Mouse (Mus musculus) MEL (cell line): ENCODE data around the gene Rhof. TPM values are rescaled to one million over a fixed set of nuclear protein-coding genes. Genes with fewer than 3 reads are reported as not detected.
A peak's percentile ranks its signal among the peaks of the same experiment; 100 is the strongest.

ENCODE experiments used
- DNase-seq: peaks from one replicate; pipeline ENCODE4 v3.0.0; 2011; ENCODE audit warnings: low read depth, low spot score
- H3K27ac ChIP-seq: 2 replicates; pipeline ENCODE4 v1.5.1; 2012; ENCODE audit warnings: low read depth, mild to moderate bottlenecking, control low read depth, low read length, moderate library complexity; ENCODE audit not compliant: control insufficient read depth
- H3K27me3 ChIP-seq, 2 experiments: fragments of 150-350 bp in 1 of 2; sonication (generic) in 1 of 2; 2 replicates each; pipeline ENCODE4 v1.6.1; 2012; ENCODE audit warnings: low read length in 2 of 2, mild to moderate bottlenecking in 2 of 2, improper control_type of control experiment in 1 of 2, moderate library complexity in 1 of 2; ENCODE audit not compliant: insufficient read depth in 2 of 2, control insufficient read depth in 1 of 2
- H3K36me3 ChIP-seq, 2 experiments: 2 replicates each; pipeline ENCODE4 v1.6.1; 2012 to 2014; ENCODE audit warnings: low read length in 2 of 2, improper control_type of control experiment in 1 of 2, inconsistent platforms in 1 of 2, mild to moderate bottlenecking in 1 of 2; ENCODE audit not compliant: insufficient read depth in 2 of 2, control insufficient read depth in 1 of 2
- H3K4me1 ChIP-seq, 2 experiments: fragments of 150-350 bp in 1 of 2; sonication (generic) in 1 of 2; 2 replicates each; pipeline ENCODE4 v1.6.1; 2012; ENCODE audit warnings: low read length in 2 of 2, improper control_type of control experiment in 1 of 2, mild to moderate bottlenecking in 1 of 2; ENCODE audit not compliant: insufficient read depth in 2 of 2, control insufficient read depth in 1 of 2
- H3K4me3 ChIP-seq, 2 experiments: fragments of 150-350 bp in 1 of 2; sonication (generic) in 1 of 2; 2 replicates each; pipeline ENCODE4 v1.5.1; 2012; ENCODE audit warnings: low read depth in 2 of 2, low read length in 2 of 2, mild to moderate bottlenecking in 2 of 2, moderate library complexity in 2 of 2, control low read depth in 1 of 2, improper control_type of control experiment in 1 of 2; ENCODE audit not compliant: control insufficient read depth in 1 of 2, insufficient read depth in 1 of 2
- H3K79me2 ChIP-seq: 2 replicates; pipeline ENCODE4 v1.6.1; 2012; ENCODE audit warnings: mild to moderate bottlenecking, low read length, moderate library complexity; ENCODE audit not compliant: control insufficient read depth, poor library complexity, insufficient read depth
- H3K9ac ChIP-seq: 2 replicates; pipeline ENCODE4 v1.6.1; 2012; ENCODE audit warnings: low read depth, mild to moderate bottlenecking, control low read depth, low read length, moderate library complexity; ENCODE audit not compliant: control insufficient read depth, poor library complexity, severe bottlenecking
- H3K9me3 ChIP-seq: fragments of 150-350 bp; sonication (generic); replicated peaks from 2 replicates; pipeline ENCODE4 v1.6.1; 2012; ENCODE audit warnings: mild to moderate bottlenecking, low read length, improper control_type of control experiment, moderate library complexity; ENCODE audit not compliant: insufficient read depth
- CHD1 ChIP-seq: IDR thresholded peaks from 2 replicates; pipeline ENCODE4 v1.6.1; 2012; ENCODE audit warnings: low read depth, mild to moderate bottlenecking, inconsistent platforms, low read length, improper control_type of control experiment
- CHD2 ChIP-seq: IDR thresholded peaks from 2 replicates; pipeline ENCODE4 v1.6.1; 2011; ENCODE audit warnings: low read length, improper control_type of control experiment
- ELF1 ChIP-seq: IDR thresholded peaks from 2 replicates; pipeline ENCODE4 v1.6.1; 2014; ENCODE audit warnings: low read depth, mild to moderate bottlenecking, inconsistent platforms, low read length, improper control_type of control experiment, moderate library complexity
- EP300 ChIP-seq, 2 experiments: IDR thresholded peaks; 2 replicates each; pipeline ENCODE4 v1.6.1; 2011; ENCODE audit warnings: improper control_type of control experiment in 2 of 2, low read length in 2 of 2, low read depth in 1 of 2, mild to moderate bottlenecking in 1 of 2
- ETS1 ChIP-seq: IDR thresholded peaks from 2 replicates; pipeline ENCODE4 v1.6.1; 2012; ENCODE audit warnings: low read depth, mild to moderate bottlenecking, inconsistent platforms, low read length, improper control_type of control experiment, moderate library complexity
- GABPA ChIP-seq: IDR thresholded peaks from 2 replicates; pipeline ENCODE4 v1.6.1; 2012; ENCODE audit warnings: low read depth, mild to moderate bottlenecking, inconsistent platforms, low read length, improper control_type of control experiment, moderate library complexity
- GATA1 ChIP-seq: IDR thresholded peaks from 2 replicates; pipeline ENCODE4 v1.6.1; 2011; ENCODE audit warnings: low read depth, low read length, improper control_type of control experiment
- JUND ChIP-seq: IDR thresholded peaks from 2 replicates; pipeline ENCODE4 v1.6.1; 2011; ENCODE audit warnings: low read depth, mild to moderate bottlenecking, improper control_type of control experiment, low read length
- MAFK ChIP-seq: IDR thresholded peaks from 2 replicates; pipeline ENCODE4 v1.6.1; 2011; ENCODE audit warnings: low read depth, mild to moderate bottlenecking, low read length, improper control_type of control experiment, borderline replicate concordance
- MAX ChIP-seq: IDR thresholded peaks from 2 replicates; pipeline ENCODE4 v1.6.1; 2011; ENCODE audit warnings: low read length, improper control_type of control experiment
- MAZ ChIP-seq: IDR thresholded peaks from 2 replicates; pipeline ENCODE4 v1.6.1; 2012; ENCODE audit warnings: low read depth, mild to moderate bottlenecking, inconsistent platforms, low read length, improper control_type of control experiment
- MEF2A ChIP-seq: IDR thresholded peaks from 2 replicates; pipeline ENCODE4 v1.6.1; 2014; ENCODE audit warnings: low read depth, mild to moderate bottlenecking, inconsistent platforms, low read length, improper control_type of control experiment; ENCODE audit not compliant: poor library complexity, insufficient replicate concordance, severe bottlenecking; ENCODE audit errors: extremely low read depth
- MXI1 ChIP-seq: IDR thresholded peaks from 2 replicates; pipeline ENCODE4 v1.6.1; 2011; ENCODE audit warnings: mild to moderate bottlenecking, low read depth, low read length, improper control_type of control experiment
- NELFE ChIP-seq: IDR thresholded peaks from 2 replicates; pipeline ENCODE4 v1.6.1; 2011; ENCODE audit warnings: low read depth, low read length, improper control_type of control experiment
- NRF1 ChIP-seq: IDR thresholded peaks from 2 replicates; pipeline ENCODE4 v1.6.1; 2014; ENCODE audit warnings: low read depth, mild to moderate bottlenecking, inconsistent platforms, low read length, improper control_type of control experiment, moderate library complexity; ENCODE audit not compliant: poor library complexity, insufficient read depth, severe bottlenecking
- POLR2AphosphoS5 ChIP-seq: IDR thresholded peaks from 2 replicates; pipeline ENCODE4 v1.6.1; 2012; ENCODE audit warnings: low read depth, borderline replicate concordance, mild to moderate bottlenecking, inconsistent platforms, low read length, moderate library complexity, mixed read lengths
- RAD21 ChIP-seq: IDR thresholded peaks from 2 replicates; pipeline ENCODE4 v1.6.1; 2011; ENCODE audit warnings: mild to moderate bottlenecking, low read depth, low read length, improper control_type of control experiment
- SIN3A ChIP-seq: IDR thresholded peaks from 2 replicates; pipeline ENCODE4 v1.6.1; 2012; ENCODE audit warnings: low read length, improper control_type of control experiment, inconsistent platforms
- TBP ChIP-seq: IDR thresholded peaks from 2 replicates; pipeline ENCODE4 v1.8.0; 2011; ENCODE audit warnings: low read depth, low read length, improper control_type of control experiment
- USF1 ChIP-seq: IDR thresholded peaks from 2 replicates; pipeline ENCODE4 v1.6.1; 2014; ENCODE audit warnings: low read depth, mild to moderate bottlenecking, inconsistent platforms, low read length, improper control_type of control experiment, moderate library complexity
- USF2 ChIP-seq, 2 experiments: IDR thresholded peaks; 2 replicates each; pipeline ENCODE4 v1.6.1; 2011 to 2012; ENCODE audit warnings: improper control_type of control experiment in 2 of 2, low read length in 2 of 2, borderline replicate concordance in 1 of 2, inconsistent platforms in 1 of 2, low read depth in 1 of 2, mild to moderate bottlenecking in 1 of 2; ENCODE audit not compliant: insufficient read depth in 1 of 2
- ZC3H11A ChIP-seq: IDR thresholded peaks from 2 replicates; pipeline ENCODE4 v1.6.1; 2012; ENCODE audit warnings: low read depth, mild to moderate bottlenecking, inconsistent platforms, low read length, improper control_type of control experiment
- ZKSCAN1 ChIP-seq: IDR thresholded peaks from 2 replicates; pipeline ENCODE4 v1.6.1; 2012; ENCODE audit warnings: low read depth, mild to moderate bottlenecking, inconsistent platforms, low read length, improper control_type of control experiment, moderate library complexity
- ZMIZ1 ChIP-seq: IDR thresholded peaks from 2 replicates; pipeline ENCODE4 v1.6.1; 2012; ENCODE audit warnings: low read depth, mild to moderate bottlenecking, inconsistent platforms, low read length, improper control_type of control experiment, moderate library complexity
- ZNF384 ChIP-seq: IDR thresholded peaks from 2 replicates; pipeline ENCODE4 v1.6.1; 2012; ENCODE audit warnings: low read depth, mild to moderate bottlenecking, inconsistent platforms, low read length, improper control_type of control experiment
- polyA plus RNA-seq, 2 experiments: library from polyadenylated mRNA; stranded (reverse) in 1 of 2; unstranded in 1 of 2; fragments of >175 nt in 1 of 2; fragments of >200 nt in 1 of 2; gene quantifications; 2 replicates each; pipeline versions ENCODE4 v1.2.1 to v1.2.4; 2012; ENCODE audit warnings: low replicate concordance in 2 of 2, low read depth in 1 of 2; ENCODE audit not compliant: insufficient read length in 2 of 2, insufficient read depth in 1 of 2, missing spikeins in 1 of 2
- total RNA-seq: library from RNA; depleted of rRNA; stranded (reverse); fragments of 300-350 nt; gene quantifications from 2 replicates; pipeline ENCODE4 v1.2.3, GENCODE M21; 2012

Gene Rhof
- total and polyA plus RNA-seq, 3 experiments = 2.5 to 10.4 TPM; not detected in 1

DNA sequence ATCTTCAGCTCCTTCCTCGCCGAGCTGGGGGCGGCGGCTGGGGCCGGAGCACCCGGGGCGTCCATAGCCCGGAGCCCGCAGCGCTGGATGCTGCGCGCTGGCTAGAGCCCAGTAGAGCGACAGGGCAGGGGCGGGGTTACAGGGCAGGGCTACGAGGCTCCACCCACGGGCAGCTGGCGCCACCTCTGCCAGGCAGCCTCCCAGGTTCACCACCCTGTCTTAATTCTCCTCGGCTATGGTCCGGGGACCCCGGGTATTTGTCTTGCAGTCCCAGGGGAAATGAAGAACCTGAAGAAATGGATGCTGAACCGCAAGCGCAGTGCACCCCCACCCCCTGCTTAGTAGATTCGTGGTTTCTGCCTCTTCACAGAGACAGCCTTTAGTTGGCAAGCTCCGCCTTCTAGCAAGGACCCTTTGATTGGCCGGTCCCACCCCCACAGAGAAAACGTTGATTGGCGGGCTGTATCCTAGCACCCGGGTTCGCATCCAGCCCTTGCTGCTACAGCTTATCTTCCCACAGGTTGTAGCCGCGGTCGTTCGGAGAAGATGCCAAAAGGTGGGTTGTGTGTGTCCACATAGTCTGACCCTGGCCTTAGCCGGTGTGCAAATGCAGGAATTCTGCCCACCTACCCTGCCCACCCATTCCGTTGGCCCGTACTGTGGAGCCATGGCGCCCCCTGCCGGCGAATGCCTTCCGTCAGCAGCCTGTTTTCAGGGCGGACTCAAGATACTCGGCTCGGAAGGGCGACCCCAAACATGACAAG lies at the start of gene Rhof (continued):
- TF ChIP-seq MXI1 (no peak; the same call in 1 of the 2 replicates), GABPA (no peak), ZC3H11A (peak; percentile 59), JUND (no peak), ZKSCAN1 (no peak)

DNA sequence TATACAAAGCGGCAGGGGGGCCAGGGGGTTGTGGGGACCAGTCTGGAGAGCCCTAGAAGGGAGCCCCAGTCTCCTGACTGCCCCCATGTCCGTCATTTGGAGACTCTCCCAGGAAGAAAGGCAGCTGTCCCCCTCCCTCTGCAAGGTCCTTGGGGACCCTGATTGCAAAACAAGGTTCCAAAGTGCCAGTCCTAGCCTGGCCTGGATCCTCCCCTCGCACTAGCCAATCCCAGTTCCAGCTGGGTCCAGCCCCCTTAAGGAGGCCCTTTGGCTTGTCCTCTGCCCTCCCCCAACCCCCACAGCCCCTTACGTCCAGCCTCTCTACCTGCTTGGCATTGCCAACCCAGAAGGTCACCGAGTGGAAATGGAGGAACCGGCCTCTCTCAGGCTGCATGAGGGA lies 49.0 kb upstream of the Rhof start:
- no peaks in the 10 kb centered on the region for H3K36me3 ChIP-seq
- H3K4me1 ChIP-seq = no peaks in the 10 kb centered on the region
- TF ChIP-seq POLR2AphosphoS5 (no peak), ETS1 (no peak), USF2 (IDR thresholded peaks at IDR 0.05; ENCODE audit: borderline replicate concordance in 1 of 2, insufficient read depth in 1 of 2, low read depth in 1 of 2, low read length in 2 of 2) (no peak), JUND (no peak), MEF2A (no peak), NRF1 (no peak), MAFK (no peak), MAX (no peak), ZKSCAN1 (no peak), CHD2 (no peak), EP300 (IDR thresholded peaks at IDR 0.05; ENCODE audit: low read depth in 1 of 2, low read length in 2 of 2) (no peak), GATA1 (no peak)
- no peaks in the 10 kb centered on the region for H3K79me2 ChIP-seq
- no peaks in the 10 kb centered on the region for H3K9me3 ChIP-seq
- H3K9ac ChIP-seq = no peak overlapping the region
- H3K4me3 ChIP-seq = no peak overlapping the region
- no peak overlapping the region for H3K27ac ChIP-seq
- H3K27me3 ChIP-seq = no peaks in the 10 kb centered on the region
- no peak for DNase-seq

DNA sequence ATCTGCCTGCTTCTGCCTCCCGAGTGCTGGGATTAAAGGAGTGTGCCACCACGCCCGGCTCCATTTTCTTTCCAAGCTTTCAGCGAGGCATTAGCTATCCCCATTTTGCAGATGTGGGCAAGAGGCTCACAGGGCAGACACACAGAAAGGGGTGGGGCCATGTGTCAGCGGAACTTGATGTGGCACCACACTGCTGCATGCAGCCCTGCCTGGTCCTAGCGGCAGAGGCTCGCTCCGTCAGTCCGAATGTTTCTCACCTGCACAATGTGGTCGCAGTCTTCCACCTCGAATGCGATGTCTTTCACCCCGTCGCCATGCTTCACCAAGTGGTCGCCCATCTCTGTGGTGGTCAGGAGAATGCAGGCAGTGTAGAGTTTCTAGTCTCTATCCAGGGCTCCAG lies 47.9 kb upstream of the Rhof start:
- Histone ChIP-seq H3K27me3 (no peaks in the 10 kb centered on the region; a peak in 1 of 4 replicates), H3K9me3 (no peaks in the 10 kb centered on the region), H3K27ac (no peak overlapping the region), H3K36me3 (no peaks in the 10 kb centered on the region), H3K4me1 (no peaks in the 10 kb centered on the region), H3K4me3 (no peak overlapping the region), H3K9ac (no peak overlapping the region), H3K79me2 (no peaks in the 10 kb centered on the region)
- no peak for DNase-seq
- TF ChIP-seq ETS1 = no peak
- no peak for TF ChIP-seq MXI1
- no peak for TF ChIP-seq USF2 (IDR thresholded peaks at IDR 0.05; ENCODE audit: borderline replicate concordance in 1 of 2, insufficient read depth in 1 of 2, low read depth in 1 of 2, low read length in 2 of 2)
- TF ChIP-seq NELFE = no peak
- TF ChIP-seq MEF2A = no peak
- TF ChIP-seq EP300 (IDR thresholded peaks at IDR 0.05; ENCODE audit: low read depth in 1 of 2, low read length in 2 of 2) = no peak
- no peak for TF ChIP-seq RAD21
- no peak for TF ChIP-seq TBP
- TF ChIP-seq ELF1 = no peak
- TF ChIP-seq ZMIZ1 = no peak
- TF ChIP-seq ZC3H11A = no peak
- TF ChIP-seq USF1 = no peak
- TF ChIP-seq MAZ = no peak
- no peak for TF ChIP-seq CHD1
- no peak for TF ChIP-seq SIN3A
- no peak for TF ChIP-seq ZNF384
- no peak for TF ChIP-seq CHD2
- no peak for TF ChIP-seq MAX
